Mouse (Mus musculus) neural tube, embryonic 10.5 days (tissue): Measurements from ENCODE around the gene AY761184.
"Not testable (repeated sequence)": the region's sequence is repeated elsewhere in the genome, so short reads cannot be mapped to it uniquely, and the experiment has no call there.

ENCODE experiments used
- DNase-seq: peaks from one replicate; pipeline ENCODE4 v3.0.0-alpha.2; 2017; ENCODE audit warnings: low spot score; ENCODE audit errors: extremely low spot score

The AY761184 gene

DNA sequence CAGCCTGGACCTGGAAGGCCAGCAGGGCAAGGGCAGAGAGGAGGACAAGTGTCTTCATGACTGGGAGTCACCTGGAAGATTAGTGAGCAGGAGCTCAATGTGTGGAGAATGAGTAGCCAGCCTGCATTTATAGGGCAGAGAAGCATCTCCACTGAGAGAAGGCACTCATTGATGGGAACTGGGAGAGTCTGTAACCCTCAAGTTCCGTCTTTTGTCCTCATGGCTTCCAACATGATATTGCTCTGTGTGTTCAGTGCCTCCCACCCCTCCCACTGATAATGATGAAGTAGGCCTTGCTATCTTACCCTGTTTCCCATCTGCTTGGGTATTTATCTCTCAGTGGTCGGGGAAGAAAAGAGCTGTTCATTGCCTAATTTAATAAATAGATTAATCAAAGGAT lies at the start of gene AY761184:
Gene AY761184 (minus strand): TSS at position 101 of the 400 bp plus-strand sequence.
- DNase-seq = not testable (repeated sequence)

DNA sequence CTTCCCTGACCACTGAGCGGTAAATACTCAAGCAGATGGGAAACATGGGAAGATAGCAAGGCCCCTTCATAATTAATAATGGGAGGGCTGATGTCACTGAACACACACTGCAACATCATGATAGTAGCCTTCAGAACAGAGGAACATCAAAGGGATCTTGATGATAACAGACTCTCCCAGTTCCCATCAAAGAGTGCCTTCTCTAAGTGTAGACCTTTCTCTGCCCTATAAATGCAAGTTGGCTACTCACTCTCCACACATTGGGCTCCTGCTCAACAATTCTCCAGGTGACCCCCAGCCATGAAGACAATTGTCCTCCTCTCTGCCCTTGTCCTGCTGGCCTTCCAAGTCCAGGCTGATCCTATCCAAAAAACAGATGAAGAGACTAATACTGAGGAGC lies 37.9 kb downstream of the AY761184 start, which contains the start of gene Defa34:
Gene Defa34 (plus strand): TSS at position 301 of the 400 bp plus-strand sequence.
- DNase-seq = not testable (repeated sequence)

DNA sequence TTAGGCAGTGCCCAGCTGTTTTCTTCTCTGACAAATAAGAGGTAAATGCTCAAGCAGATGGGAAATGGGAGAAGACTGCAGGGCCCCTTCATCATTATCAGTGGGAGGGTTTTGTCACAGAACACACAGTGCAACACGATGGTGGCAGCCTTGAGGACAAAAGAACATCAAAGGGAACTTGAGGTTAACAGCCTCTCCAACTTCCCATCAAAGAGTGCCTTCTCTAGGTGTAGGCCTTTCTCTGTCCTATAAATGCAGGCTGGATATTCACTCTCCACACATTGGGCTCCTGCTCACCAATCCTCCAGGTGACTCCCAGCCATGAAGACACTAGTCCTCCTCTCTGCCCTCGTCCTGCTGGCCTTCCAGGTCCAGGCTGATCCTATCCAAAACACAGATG lies 48.0 kb downstream of the AY761184 start, which contains the start of gene Defa17:
Gene Defa17 (plus strand): TSS at position 301 of the 400 bp plus-strand sequence.
- not testable (repeated sequence) for DNase-seq
